Mouse (Mus musculus) adrenal gland, adult 2 months (tissue): ENCODE measurements at regions not wholly inside any gene's neighbourhood (a gene's known extent, or its start where the extent isn't known, plus 50 kb on each side); places are given as distances from the start of the nearest gene placed in this dataset.

Source experiments
- DNase-seq: peaks from one replicate; pipeline ENCODE4 v3.0.0; 2021

DNA sequence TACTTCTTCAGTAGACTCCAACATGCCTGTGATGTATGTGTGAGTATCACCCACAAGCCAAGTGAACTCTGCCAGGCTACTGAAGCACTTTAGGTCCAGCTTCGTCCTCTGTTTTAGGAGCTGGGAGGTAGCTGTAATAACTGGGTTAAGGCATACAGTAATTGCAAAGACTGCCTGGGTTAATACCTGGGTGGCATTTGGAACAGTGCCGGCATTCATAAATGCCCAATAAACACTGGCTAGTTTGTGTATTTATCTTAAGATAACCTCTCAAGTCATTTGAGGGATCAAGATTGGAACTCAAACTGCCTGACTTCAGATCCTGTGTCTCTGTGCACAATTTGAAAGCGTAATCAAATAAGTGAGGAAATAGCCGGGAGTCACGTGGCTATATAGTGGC, 261.0 kb downstream of the Cog6 start:
- DNase-seq = no peak

DNA sequence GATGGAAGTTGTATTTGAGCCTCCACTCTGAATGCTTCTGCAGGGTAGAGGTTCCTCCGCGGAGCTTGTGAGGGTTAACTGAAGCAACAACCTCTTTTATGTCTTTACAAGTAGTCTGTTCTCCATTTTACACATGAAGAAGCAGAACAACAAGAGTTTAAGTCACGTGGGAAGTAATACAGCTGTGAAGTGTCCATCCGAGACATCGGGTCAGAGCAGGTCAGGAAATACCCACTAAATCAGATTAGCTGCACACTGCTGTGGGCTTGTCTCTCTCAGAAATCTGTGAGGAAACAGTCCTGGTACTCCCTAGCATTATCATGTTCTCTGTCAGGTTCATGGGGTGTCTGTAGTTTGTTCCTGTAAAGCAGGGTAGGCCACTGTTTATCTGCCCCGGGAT, 262.1 kb downstream of the Cog6 start:
- DNase-seq = peak; percentile 25

DNA sequence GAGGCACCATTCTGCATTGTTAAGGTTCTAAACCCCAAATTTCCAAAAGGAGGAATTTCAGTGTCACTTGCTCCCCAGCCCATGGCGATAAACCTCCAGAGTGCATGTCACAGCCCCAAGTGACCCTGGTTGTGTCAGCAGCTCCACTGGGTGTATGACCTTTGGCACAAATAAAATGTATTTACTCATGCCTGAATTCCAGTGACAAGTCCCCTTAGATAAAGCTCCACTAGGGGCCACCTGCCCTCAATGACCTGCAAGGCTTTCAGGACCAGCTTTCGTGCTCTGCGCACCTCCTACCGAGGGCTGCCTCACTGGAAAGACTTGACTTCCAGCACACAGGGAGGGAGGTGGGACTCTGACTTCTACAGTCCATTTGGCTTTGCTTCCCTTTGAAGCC, 262.6 kb downstream of the Cog6 start:
- peak; percentile 55 for DNase-seq

DNA sequence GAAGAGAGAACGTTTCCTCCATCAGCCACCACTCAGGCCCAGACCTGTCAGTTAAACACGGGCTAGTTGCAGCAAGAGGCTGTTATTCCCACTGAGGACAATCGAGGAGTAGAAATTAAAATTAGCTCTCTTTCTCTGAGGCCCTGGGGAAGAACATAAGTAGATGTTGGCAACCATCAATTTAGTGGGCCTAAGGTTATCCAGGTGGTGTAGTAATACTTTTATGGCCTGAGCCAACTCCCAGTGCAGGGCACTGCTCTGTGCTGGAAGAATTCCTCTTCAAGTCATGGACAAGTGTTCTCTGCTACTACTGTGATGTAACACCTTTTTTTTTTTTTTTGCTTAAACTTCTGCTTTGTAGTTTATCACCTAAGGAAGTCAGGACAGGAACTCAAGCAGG, 270.1 kb downstream of the Cog6 start:
- DNase-seq = no peak

DNA sequence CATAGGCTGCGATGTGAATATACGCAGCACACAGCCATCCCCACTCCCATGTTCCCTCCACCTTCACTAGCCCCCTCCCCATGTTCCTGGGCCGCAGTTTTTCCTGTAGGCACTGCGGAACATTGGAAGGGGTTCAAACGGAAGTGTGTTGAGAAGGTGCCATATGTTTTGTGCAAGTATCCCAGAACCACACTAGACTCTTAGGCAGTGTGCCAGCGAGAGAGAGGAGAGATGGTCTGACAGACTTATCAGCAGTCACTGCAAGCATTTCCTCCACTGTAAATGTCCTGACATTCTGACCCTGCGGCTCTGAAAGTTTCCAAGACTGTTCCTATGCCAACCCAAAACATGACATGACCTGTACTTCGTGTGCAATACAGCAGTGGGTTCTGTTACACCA, 272.7 kb downstream of the Cog6 start:
- peak; percentile 30 for DNase-seq

DNA sequence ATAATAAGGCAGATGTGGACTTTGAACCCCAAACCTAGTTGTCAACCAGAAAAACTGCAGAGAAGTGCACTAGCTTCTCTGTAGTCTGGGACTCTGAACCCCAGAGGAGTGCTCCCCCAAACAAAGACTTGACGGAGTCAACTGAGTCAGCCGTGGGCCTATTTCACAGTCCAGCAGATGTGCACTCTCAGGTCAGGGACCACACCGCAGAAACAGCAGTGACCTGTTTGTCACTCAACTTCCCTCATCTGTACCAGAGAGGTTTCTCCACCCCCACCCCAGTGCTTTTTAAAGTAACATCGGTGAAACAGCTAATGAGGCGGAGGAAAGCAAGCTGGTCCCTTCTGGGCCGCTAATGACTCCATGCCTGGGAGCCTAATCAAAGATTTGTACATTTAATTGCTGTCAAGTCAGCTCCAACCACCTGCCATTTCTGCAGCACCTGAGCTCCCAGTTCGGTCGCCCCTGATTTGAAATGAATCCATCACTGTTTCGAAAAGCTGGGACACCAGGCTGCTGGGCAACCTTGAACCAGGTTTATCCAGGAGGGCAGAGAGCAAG, 276.5 kb downstream of the Cog6 start:
- DNase-seq = no peak

DNA sequence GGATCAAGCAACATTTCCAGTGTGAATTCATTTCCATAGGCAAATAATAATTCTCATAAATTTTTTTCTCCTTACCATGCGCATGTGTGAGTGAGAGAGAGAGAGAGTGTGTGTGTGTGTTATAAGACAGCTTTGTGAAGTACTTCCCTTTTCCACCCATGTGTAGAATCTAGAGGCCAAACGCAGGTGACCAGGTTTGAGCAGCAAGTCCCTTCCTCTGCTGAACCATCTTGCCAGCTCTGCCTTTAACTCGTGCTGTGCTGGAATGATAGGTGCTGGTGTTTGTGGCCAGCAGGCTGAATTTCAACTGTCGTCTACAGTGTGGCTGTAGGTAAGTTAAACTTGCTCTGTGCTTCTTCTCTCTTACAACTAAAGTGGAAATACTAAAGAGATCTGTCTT, 277.5 kb downstream of the Cog6 start:
- no peak for DNase-seq

DNA sequence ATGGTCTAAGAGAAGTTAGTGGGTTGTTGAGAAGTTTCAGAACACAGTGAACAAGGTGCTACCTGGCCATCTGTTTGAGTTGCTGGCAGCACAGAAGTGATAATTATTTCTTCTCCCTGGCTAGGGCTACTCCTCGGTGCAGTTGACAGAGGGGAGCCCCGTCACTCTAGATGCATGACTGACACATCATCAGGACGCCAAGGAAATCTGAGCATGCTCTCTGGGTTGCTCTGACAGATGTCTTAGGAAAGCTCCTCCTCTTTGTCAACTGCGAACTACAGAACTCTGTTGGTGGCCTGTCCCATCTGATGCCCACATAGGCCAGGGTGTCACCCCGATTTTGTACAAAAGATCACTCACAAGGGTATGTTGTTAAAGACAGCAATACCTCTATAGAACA, 278.7 kb downstream of the Cog6 start:
- no peak for DNase-seq

DNA sequence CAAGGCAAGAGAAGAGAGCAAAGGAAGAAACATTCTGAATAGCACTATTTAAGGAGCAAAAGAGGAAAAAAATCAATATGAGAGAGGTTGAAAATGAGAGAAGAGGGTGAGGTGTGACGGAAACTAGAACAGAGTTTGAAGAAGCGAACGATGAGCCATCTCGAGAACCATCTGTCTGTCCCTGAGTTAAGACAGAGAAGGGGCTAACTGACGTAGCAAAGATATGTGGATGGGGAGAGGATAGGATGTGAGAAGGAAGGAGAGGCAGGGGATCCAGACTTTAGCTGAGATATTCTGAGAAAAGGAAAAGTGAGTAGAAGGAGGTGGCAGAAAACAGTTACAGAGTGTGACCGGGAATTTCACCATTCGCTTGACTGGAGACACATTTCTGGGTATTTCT, 281.1 kb downstream of the Cog6 start:
- no peak for DNase-seq

DNA sequence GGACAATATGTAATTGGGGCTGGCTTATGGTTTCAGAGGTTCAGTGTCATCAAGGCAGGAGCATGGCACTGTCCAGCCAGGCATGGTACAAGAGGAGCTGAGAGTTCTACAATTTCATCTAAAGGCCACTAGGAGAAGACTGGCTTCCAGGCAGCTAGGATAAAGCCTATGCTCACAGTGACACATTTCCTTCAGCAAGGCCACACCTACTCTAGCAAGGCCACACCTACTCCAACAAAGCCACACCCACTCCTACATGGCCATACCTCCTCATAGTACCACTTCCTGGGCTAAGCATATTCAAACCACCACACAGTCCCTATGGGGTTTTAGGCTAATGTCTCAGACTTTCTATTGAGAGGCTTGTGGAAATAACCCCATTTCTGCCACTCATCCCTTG, 285.1 kb downstream of the Cog6 start:
- no peak for DNase-seq

DNA sequence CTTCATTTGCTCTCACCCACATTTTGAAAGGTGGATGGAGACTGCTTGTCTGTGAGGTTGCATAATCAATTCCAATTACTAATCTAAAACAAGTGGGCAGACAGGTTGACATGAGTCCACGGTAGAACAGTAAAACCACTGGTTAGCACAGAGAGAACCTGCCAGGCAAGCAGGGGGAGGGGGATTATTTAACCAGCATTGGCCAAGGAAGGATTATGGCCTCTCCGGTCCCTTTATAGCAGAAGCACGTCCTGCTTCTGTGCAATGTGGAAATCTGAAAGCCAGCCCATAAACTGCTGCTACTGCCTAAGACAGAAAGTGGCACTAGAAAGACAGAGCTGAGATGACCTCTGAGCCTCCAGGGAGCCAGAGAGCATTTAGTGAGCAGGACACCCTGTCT, 285.5 kb downstream of the Cog6 start:
- no peak for DNase-seq

DNA sequence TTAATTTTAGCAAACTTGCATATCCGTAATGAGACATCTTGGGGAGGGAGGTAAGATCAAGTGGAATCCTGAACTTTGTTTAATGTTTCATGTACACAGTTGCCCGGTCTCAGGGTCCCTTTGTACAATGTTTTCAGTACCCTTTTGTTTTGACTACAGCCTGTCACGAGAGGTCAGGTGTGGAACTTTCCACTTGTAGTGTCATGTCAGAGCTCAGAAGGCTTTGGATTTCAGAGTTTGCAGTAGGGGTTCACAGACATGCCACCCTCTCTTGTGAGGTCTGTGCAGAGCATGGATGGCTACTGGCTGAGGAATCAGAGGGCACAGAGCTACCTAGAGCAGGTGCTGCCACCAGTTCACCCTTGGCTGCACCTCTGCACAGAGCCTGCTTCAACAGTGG, 287.3 kb downstream of the Cog6 start:
- DNase-seq = no peak

DNA sequence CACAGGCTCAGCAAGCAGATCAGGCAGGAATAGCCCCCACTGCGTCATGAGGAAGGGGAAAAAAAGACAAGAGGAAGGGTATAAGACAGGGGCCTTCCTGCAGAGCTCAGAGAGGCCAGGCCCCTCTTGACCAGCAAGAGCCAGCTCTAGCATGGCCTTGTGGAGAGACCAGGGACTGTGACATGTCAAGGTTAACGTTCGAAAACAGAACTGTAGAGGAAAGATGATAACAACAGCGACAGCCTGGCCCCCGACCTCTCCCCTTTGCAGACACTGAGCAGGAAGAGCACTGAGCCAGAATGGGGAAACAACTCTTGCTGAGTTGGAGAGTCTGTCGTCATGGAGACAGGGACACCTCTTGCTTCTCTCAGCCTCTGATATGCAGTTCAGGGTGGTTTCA, 288.2 kb downstream of the Cog6 start:
- DNase-seq = no peak

DNA sequence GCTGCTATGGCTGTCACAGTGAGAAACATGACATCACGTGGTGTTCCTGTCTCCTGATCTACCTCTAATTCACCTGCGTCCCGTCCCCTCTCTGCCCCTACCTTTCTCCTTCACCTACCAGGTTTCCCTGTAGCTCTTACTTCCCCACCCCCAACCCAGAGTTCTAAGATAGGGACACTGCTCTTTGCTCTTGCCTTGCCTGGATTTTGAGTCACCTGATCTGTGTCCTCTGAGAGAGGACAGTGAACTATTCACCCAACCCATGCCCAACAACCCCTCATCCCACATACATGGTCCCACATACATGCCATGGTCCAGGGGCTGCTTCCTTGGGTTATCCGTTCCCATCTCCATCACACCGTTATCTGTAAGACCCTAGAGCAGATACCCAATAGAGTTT, 288.6 kb downstream of the Cog6 start:
- DNase-seq = no peak

DNA sequence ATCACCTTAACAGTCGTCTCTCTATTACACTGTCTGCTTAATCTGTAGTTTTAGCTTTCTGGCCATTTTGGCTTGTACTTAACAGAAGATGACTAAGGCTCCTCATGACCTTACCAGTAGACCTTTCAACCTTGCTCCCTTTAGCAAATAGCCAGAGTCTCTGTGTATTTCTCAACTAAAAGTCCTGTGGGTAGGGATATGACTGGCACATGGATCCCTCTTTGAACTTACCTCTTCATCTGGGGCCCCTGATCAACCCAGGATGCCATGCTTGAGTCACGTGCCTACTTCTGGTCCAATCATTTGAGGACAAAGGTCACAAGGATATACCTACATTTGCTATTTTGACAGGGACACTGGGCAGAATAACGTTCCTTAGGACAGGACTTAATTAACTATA, 292.7 kb downstream of the Cog6 start:
- DNase-seq = no peak

DNA sequence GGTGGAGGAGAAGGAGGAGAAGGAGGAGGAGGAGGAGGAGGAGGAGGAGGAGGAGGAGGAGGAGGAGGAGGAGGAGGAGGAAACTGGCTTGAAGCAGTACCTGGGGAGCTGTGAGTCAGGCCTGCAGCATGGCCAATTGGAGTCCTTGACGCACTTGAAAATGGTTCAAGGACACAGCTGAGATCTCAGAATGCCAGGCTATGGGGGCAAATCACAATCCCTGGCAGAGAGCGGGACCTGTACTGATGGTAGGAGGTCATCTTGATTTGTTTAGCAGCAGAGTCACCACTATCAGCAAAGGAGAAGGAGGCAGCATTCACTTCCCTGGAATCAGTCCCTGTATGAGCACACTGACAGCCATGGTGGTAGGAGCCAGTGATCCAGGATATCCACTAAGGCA, 294.1 kb downstream of the Cog6 start:
- DNase-seq = peak; percentile 64

DNA sequence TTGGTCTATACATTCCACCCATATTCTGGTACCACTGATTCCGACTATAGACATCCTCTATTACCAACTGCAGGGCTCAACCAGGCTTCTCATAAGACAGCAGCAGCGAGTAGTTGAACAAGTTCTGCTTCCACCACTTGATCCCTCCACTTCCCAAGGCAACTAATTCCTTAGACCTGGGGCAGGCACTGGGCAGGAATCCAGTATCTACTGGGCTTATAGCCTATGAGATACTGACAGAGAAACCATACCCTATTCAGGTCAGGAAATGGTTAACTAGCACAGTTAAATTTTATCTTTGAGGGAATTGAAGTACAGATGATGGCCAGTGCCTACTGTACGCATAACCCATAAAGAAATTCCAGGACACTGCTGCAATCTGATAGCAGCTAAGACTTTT, 297.9 kb downstream of the Cog6 start:
- no peak for DNase-seq

DNA sequence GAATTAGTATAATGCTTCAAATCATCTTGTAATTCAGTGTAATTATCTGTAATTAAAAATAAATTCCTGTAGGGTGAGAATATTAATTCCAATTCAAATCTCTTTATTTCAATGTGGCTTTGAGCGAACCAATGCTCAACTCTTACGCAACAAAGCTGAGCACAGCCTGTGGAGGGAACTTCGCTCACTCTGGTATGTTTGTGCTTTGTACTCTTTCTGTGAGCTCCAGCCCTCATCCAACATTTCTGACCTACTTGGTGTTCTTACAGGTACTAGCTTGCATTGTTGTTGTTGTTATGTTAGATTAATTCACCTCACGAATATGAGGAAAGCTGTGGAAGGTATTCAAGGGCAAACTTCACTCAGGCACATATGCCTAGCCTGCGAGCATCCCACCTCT, 299.7 kb downstream of the Cog6 start:
- DNase-seq = no peak

DNA sequence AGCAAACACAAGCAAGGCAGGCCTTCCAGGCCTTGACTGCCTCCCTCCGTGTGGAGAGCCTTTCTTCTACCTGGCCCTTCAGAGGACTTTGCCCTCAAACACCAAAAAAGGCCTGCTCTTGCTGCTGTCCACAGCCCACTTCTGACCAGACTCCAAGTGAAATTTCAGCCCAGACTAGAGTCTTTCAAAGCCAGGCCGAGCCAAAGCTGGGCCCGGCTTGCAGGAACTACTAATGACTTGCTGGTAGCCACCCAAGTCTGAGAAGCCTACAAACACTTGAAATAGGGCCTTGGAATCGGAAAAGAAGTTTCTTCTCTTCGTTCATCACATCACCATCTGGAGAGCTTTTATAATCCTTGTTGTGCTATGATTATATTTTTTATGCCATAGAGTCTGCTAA, 304.9 kb downstream of the Cog6 start:
- DNase-seq = no peak

DNA sequence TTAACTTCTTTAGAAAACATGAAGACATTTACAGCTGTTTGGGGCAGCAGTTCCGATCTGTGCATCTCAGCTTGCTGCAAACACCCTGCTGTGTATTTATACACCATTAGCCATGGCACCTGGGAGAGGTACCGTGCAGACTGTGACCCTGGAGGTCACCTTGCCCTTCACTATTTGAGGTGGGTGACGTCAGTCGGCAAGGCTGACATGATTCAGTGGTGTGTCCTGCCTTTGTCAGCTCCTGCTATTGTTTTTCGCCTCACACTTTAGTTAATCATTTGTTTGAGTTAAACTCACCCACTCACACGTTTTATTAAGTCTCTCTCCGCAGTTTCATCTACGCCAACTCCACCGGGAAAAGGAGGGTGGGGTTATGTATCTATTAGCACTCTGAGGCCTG, 305.9 kb downstream of the Cog6 start:
- DNase-seq = no peak

DNA sequence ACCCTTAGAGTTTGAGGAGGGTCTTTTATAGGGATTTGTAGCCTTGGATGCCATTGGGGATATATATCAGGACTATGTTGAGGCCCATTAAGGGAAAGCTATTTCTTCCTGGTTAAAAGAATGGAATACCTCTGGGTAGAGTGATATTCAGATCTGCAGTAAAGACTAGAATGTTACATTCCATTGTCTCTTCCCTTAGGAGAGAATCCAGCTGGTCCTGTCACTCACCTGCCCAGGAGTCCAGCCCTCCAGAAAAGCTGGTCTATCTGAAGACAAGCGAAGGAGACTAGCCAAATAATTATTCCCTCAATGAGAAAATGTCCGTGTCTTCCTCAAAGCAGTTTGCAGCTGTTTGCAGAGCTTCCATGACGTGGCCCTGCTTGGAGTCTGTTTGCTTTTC, 308.3 kb downstream of the Cog6 start:
- no peak for DNase-seq

DNA sequence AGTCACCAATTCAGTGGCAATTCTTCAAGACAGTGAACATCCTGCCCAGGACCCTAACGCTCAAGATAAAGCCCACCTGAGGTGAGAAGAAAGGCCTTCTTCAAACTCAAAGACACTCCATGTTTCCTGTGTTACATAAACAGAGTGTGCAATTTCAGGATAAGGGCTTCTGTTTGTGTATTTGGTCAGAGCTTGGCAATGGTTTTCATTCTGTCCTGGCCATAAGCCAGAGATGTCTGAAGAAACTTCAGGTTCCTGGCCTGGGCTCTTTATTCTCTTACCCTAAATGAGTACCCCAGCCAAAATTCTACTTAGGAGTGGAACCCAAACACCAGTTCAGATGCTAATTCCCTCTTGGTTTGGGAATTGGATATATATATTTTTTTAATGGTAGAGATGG, 308.7 kb downstream of the Cog6 start:
- DNase-seq = peak; percentile 18

DNA sequence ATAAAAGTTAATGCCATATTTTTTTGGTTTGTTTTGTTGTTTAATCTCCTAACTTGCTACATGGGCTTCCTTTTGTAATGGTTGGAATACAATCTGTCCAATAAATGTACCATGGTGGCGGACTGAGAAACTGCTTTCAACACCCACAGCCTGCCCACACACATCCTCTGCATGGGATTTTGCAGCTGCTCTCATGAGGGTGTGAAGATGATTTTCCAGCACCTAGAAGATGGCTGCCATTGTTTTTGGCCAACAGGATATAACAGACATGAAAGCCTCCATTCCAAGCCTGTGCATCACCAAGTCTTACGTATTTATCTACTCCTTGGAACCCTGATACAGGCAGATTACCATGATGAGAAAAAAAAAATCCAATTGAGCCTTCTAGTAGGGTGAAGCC, 310.4 kb downstream of the Cog6 start:
- DNase-seq = no peak

DNA sequence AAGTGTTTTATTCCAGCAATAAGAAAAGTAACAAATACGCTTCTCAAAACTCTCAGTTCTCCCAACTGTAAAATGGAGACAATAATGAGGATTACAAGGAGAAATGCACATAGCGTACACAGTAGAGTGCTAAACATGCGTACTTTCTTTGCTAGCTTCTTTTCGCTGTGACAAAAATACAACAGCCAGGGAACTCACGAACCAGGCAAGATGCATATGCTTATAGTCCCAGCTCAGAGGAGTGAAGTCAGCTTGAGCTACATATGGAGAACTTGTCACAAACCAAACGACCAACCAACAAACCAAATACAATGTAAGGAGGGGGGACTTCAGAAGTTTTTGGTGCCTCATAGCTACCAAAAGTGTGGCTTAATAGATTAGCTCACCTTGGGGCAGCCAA, 313.3 kb downstream of the Cog6 start:
- no peak for DNase-seq

DNA sequence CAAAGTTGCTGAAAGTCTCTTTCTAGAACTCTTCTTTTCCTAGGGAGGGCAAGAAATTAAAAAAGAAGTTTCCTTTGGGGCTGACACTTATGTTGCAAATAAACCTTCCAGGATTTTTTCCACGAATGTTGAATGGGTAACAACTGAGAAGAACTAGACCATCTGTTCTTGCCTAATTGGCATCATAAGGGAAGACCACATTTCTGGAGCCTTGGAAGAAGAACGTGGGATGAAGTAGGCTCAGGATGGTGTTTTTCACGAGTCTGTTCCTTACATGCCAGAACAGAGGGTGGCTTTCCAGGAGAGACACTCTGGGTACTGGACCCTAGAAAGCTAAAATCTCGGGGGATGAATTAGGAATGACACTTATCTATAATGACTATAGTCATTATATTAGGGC, 314.1 kb downstream of the Cog6 start:
- no peak for DNase-seq
